Mouse (Mus musculus): ENCODE measurements at regions not wholly inside any gene's neighbourhood (a gene's known extent, or its start where the extent isn't known, plus 50 kb on each side); places are given as distances from the start of the nearest gene placed in this dataset.

DNA sequence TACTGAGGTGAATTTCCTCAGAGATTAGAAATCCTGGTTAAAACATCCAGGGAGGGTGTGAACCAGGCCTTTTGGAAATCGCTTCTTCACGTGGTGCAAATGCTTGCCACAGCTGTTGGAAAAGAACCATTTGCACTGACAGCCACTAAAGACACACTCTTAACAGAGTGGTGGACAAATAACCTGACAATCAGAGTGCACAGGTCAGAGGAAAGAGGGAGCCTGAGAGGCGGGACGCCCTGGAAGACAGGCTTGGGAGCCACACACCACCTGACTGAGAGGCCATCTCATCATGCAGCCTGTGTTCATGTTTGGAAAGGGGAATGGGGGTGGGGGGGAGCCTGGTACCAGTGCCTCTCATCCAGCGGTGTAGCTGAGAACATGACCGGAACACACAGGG, 87.0 kb upstream of the Gm11983 start:
- Histone ChIP-seq H3K4me3 (ENCODE audit: low read depth, low read length) (no peak overlapping the region), H3K36me3 (replicated peaks; ENCODE audit: control insufficient read depth, insufficient read depth, low read length) (no peaks in the 10 kb centered on the region), H3K4me2 (ENCODE audit: low read depth, low read length) (0 out of 2 replicates have a peak overlapping the region, but pooled peaks have one; percentile 40), H3K4me1 (ENCODE audit: control insufficient read depth, insufficient read depth) (peaks cover 8% of the 10 kb centered on the region; the same call in 1 of the 2 replicates), H3K27ac (ENCODE audit: low read depth) (no peak overlapping the region), H3K9me3 (replicated peaks; ENCODE audit: control insufficient read depth, low read length) (no peaks in the 10 kb centered on the region), H3K27me3 (ENCODE audit: control insufficient read depth, insufficient read depth, low read length) (no peaks in the 10 kb centered on the region), H3K9ac (replicated peaks; ENCODE audit: low read depth, low read length) (no peak overlapping the region)
- ATAC-seq (ENCODE audit: insufficient read depth, low read depth) (no peak), DNase-seq (ENCODE audit: low spot score) (no peak)
- 36% methylated on average over 6 of the region's 6 CpGs for WGBS
- TF ChIP-seq EP300 (IDR thresholded peaks at IDR 0.05; ENCODE audit: low read depth) (no peak), CTCF (IDR thresholded peaks at IDR 0.05; ENCODE audit: low read depth) (no peak)

DNA sequence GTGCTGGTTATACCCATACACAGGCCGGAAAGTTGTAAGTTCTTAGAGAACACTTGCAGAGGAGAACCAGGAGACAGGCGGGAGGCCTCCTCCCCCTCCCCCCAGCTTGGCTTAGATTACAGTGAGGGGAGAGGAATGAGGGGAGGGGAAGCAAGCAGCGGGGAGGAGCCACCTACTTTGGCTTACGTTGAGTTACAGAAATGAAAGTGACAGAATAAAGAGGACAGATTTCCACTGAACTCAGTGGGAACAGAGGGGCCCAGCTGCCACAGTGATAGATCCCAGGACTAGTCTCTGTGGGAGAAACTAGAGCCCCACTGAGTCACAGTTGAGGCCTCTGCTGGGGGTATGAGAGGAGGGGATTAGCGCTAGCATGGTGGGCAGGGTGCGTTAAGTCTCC, 86.5 kb upstream of the Gm11983 start:
- Histone ChIP-seq H3K27me3 (ENCODE audit: control insufficient read depth, insufficient read depth, low read length) (no peaks in the 10 kb centered on the region), H3K9me3 (replicated peaks; ENCODE audit: control insufficient read depth, low read length) (no peaks in the 10 kb centered on the region), H3K4me2 (ENCODE audit: low read depth, low read length) (peak overlapping the region; percentile 40), H3K9ac (replicated peaks; ENCODE audit: low read depth, low read length) (no peak overlapping the region), H3K27ac (ENCODE audit: low read depth) (no peak overlapping the region), H3K36me3 (replicated peaks; ENCODE audit: control insufficient read depth, insufficient read depth, low read length) (no peaks in the 10 kb centered on the region), H3K4me1 (ENCODE audit: control insufficient read depth, insufficient read depth) (peaks cover 8% of the 10 kb centered on the region; the same call in 1 of the 2 replicates), H3K4me3 (ENCODE audit: low read depth, low read length) (peak overlapping the region; percentile 25)
- DNase-seq (ENCODE audit: low spot score): peak; percentile 14
- no peak for ATAC-seq (ENCODE audit: insufficient read depth, low read depth)
- 10% methylated on average over 6 of the region's 6 CpGs for WGBS
- no peak for TF ChIP-seq EP300 (IDR thresholded peaks at IDR 0.05; ENCODE audit: low read depth)
- no peak for TF ChIP-seq CTCF (IDR thresholded peaks at IDR 0.05; ENCODE audit: low read depth)

DNA sequence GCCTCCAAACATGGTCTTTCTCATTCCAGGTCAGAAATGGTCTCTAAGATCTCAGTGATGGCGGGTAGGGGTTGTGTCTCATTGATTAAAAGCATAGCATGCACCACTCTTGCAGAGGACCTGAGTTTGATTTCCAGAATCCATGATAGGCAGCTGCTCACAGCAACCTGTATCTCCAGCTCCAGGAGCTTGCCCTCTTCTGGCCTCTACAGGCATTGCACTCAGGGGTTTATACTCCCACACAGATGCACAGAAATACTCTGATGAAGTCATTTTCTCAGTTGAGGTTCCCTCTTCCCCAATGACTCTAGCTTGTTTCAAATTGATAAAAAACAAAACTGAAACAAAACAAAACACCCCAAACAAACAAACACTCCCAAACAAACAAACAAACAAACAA, 81.1 kb upstream of the Gm11983 start:
- WGBS: 96% methylated on average over 1 of the region's 1 CpGs
- no peak for ATAC-seq (ENCODE audit: insufficient read depth, low read depth)
- Histone ChIP-seq H3K9ac (replicated peaks; ENCODE audit: low read depth, low read length) (no peak overlapping the region), H3K9me3 (replicated peaks; ENCODE audit: control insufficient read depth, low read length) (0 out of 2 replicates have a peak, but pooled peaks cover 3% of the 10 kb centered on the region), H3K36me3 (replicated peaks; ENCODE audit: control insufficient read depth, insufficient read depth, low read length) (no peaks in the 10 kb centered on the region), H3K27me3 (ENCODE audit: control insufficient read depth, insufficient read depth, low read length) (no peaks in the 10 kb centered on the region), H3K4me1 (ENCODE audit: control insufficient read depth, insufficient read depth) (no peaks in the 10 kb centered on the region), H3K4me3 (ENCODE audit: low read depth, low read length) (no peak overlapping the region), H3K27ac (ENCODE audit: low read depth) (no peak overlapping the region), H3K4me2 (ENCODE audit: low read depth, low read length) (no peak overlapping the region)
- DNase-seq (ENCODE audit: low spot score): no peak
- TF ChIP-seq CTCF (IDR thresholded peaks at IDR 0.05; ENCODE audit: low read depth) (no peak), EP300 (IDR thresholded peaks at IDR 0.05; ENCODE audit: low read depth) (no peak)

DNA sequence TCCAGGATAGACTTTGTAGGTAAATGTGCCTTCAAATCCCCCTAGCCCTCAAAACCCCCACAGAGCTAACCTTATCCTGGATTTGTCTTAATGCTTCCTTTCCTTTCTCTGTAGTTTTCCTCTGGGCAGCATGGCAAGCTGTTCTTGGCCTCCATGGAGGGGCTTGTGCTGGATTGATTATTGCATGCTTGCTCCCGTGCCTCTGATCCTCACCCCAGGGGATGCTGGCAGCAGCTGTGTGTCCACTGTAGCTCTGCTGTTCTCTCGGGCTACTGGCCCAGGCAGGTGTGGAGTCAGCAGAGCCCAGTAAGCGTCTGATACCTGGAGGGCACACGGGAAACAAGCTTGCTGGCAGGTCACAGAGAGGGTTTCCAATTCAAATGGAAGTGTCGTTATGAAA, 68.2 kb upstream of the Gm11983 start:
- TF ChIP-seq CTCF (IDR thresholded peaks at IDR 0.05; ENCODE audit: low read depth) (no peak), EP300 (IDR thresholded peaks at IDR 0.05; ENCODE audit: low read depth) (no peak)
- 56% methylated on average over 5 of the region's 5 CpGs for WGBS
- no peak overlapping the region for H3K9ac ChIP-seq (replicated peaks; ENCODE audit: low read depth, low read length)
- no peaks in the 10 kb centered on the region for H3K36me3 ChIP-seq (replicated peaks; ENCODE audit: control insufficient read depth, insufficient read depth, low read length)
- DNase-seq (ENCODE audit: low spot score) (no peak), ATAC-seq (ENCODE audit: insufficient read depth, low read depth) (no peak)
- H3K27ac ChIP-seq (ENCODE audit: low read depth): no peak overlapping the region
- H3K4me1 ChIP-seq (ENCODE audit: control insufficient read depth, insufficient read depth): no peaks in the 10 kb centered on the region
- H3K4me2 ChIP-seq (ENCODE audit: low read depth, low read length): no peak overlapping the region
- H3K27me3 ChIP-seq (ENCODE audit: control insufficient read depth, insufficient read depth, low read length): no peaks in the 10 kb centered on the region
- no peaks in the 10 kb centered on the region for H3K9me3 ChIP-seq (replicated peaks; ENCODE audit: control insufficient read depth, low read length)
- no peak overlapping the region for H3K4me3 ChIP-seq (ENCODE audit: low read depth, low read length)

DNA sequence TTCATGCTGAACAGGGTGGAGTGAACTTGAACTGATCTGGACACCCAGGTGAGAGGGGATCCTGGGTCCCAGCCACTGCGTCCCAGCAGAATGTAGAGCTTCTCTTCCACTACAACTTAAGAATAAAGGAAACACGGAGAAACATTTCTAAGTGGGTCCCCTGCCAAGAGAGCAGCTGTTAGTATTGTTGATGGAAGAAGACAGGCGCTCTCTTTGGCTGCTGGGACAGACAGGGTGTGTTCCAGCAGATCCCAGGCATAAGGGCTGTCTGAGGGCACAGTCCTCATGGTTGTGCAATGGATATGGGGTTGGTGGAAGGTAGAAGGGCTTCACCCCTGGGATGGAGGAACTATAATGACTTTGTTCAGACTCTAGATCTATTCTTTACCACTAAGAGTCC, 65.5 kb upstream of the Gm11983 start:
- H3K27me3 ChIP-seq (ENCODE audit: control insufficient read depth, insufficient read depth, low read length): no peaks in the 10 kb centered on the region
- no peaks in the 10 kb centered on the region for H3K4me1 ChIP-seq (ENCODE audit: control insufficient read depth, insufficient read depth)
- DNase-seq (ENCODE audit: low spot score) (no peak), ATAC-seq (ENCODE audit: insufficient read depth, low read depth) (no peak)
- H3K4me3 ChIP-seq (ENCODE audit: low read depth, low read length): no peak overlapping the region
- WGBS: 71% methylated on average over 3 of the region's 3 CpGs
- no peak overlapping the region for H3K4me2 ChIP-seq (ENCODE audit: low read depth, low read length)
- H3K27ac ChIP-seq (ENCODE audit: low read depth): no peak overlapping the region
- no peak overlapping the region for H3K9ac ChIP-seq (replicated peaks; ENCODE audit: low read depth, low read length)
- TF ChIP-seq EP300 (IDR thresholded peaks at IDR 0.05; ENCODE audit: low read depth): no peak
- TF ChIP-seq CTCF (IDR thresholded peaks at IDR 0.05; ENCODE audit: low read depth): no peak
- no peaks in the 10 kb centered on the region for H3K36me3 ChIP-seq (replicated peaks; ENCODE audit: control insufficient read depth, insufficient read depth, low read length)
- H3K9me3 ChIP-seq (replicated peaks; ENCODE audit: control insufficient read depth, low read length): no peaks in the 10 kb centered on the region

DNA sequence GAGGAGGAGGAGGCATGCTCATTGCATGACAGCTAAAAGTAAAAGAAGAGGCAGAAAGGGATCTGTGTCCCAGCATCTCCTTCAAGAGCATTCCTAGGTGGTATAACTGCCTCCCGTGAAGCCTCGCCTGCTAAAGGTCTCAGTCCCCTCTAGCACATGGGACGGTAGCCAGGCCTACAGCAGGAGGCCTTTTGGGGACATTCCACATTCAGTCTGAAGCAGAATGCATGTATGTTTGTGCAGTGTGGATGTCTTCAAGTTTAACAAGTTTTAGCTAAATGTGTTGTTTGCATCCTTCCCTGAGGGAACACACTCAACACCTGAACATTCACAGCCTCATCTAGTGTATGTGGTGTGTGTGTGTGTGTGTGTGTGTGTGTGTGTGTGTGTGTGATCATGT, 64.8 kb upstream of the Gm11983 start:
- H3K4me1 ChIP-seq (ENCODE audit: control insufficient read depth, insufficient read depth): no peaks in the 10 kb centered on the region
- no peak for DNase-seq (ENCODE audit: low spot score)
- no peaks in the 10 kb centered on the region for H3K36me3 ChIP-seq (replicated peaks; ENCODE audit: control insufficient read depth, insufficient read depth, low read length)
- H3K27ac ChIP-seq (ENCODE audit: low read depth): no peak overlapping the region
- ATAC-seq (ENCODE audit: insufficient read depth, low read depth): no peak
- no peak overlapping the region for H3K9ac ChIP-seq (replicated peaks; ENCODE audit: low read depth, low read length)
- H3K4me3 ChIP-seq (ENCODE audit: low read depth, low read length): no peak overlapping the region
- no peaks in the 10 kb centered on the region for H3K9me3 ChIP-seq (replicated peaks; ENCODE audit: control insufficient read depth, low read length)
- no peaks in the 10 kb centered on the region for H3K27me3 ChIP-seq (ENCODE audit: control insufficient read depth, insufficient read depth, low read length)
- no peak overlapping the region for H3K4me2 ChIP-seq (ENCODE audit: low read depth, low read length)
- 61% methylated on average over 3 of the region's 3 CpGs for WGBS
- TF ChIP-seq EP300 (IDR thresholded peaks at IDR 0.05; ENCODE audit: low read depth): no peak
- TF ChIP-seq CTCF (IDR thresholded peaks at IDR 0.05; ENCODE audit: low read depth): no peak
